Mouse (Mus musculus) neural tube, embryonic 15.5 days (tissue): ENCODE measurements around the gene Ptprm. TPM values are rescaled to one million over a fixed set of nuclear protein-coding genes. Genes with fewer than 3 reads are reported as not detected.

ENCODE experiments used
- ATAC-seq: fragments of 200-750 bp; cut with Nextera tagmentation; 2 replicates; pipeline ENCODE4 v1.8.0; 2017; ENCODE audit warnings: mild to moderate bottlenecking, moderate TSS enrichment, moderate library complexity; ENCODE audit not compliant: low FRiP score
- H3K27ac ChIP-seq: fragments of 300-500 bp; sonication (generic); replicated peaks from 2 replicates; pipeline ENCODE4 v1.5.1; 2015; ENCODE audit warnings: mild to moderate bottlenecking, inconsistent platforms
- H3K27me3 ChIP-seq: fragments of 300-500 bp; sonication (generic); replicated peaks from 2 replicates; pipeline ENCODE4 v1.6.1; 2015; ENCODE audit warnings: inconsistent platforms
- H3K36me3 ChIP-seq: fragments of 300-500 bp; sonication (generic); 2 replicates; pipeline ENCODE4 v1.6.1; 2015; ENCODE audit warnings: inconsistent platforms
- H3K4me1 ChIP-seq: fragments of 300-500 bp; sonication (generic); 2 replicates; pipeline ENCODE4 v1.6.1; 2015; ENCODE audit warnings: inconsistent platforms
- H3K4me2 ChIP-seq: fragments of 300-500 bp; sonication (generic); 2 replicates; pipeline ENCODE4 v1.6.1; 2015; ENCODE audit warnings: inconsistent platforms, mild to moderate bottlenecking, moderate library complexity
- H3K4me3 ChIP-seq: fragments of 300-500 bp; sonication (generic); replicated peaks from 2 replicates; pipeline ENCODE4 v1.5.1; 2015; ENCODE audit warnings: mild to moderate bottlenecking, inconsistent platforms
- H3K9ac ChIP-seq: fragments of 300-500 bp; sonication (generic); replicated peaks from 2 replicates; pipeline ENCODE4 v1.6.1; 2015; ENCODE audit warnings: mild to moderate bottlenecking, inconsistent platforms
- H3K9me3 ChIP-seq: fragments of 300-500 bp; sonication (generic); replicated peaks from 2 replicates; pipeline ENCODE4 v1.6.1; 2016; ENCODE audit warnings: inconsistent platforms
- WGBS: fragments of 180-500 bp; shearing (Covaris S2); methylation state at CpG from one replicate; pipeline ENCODE4 v1.1.7; 2015; ENCODE audit warnings: mixed read lengths; 5-methylcytosine and 5-hydroxymethylcytosine counted together
- polyA plus RNA-seq: library from polyadenylated mRNA; unstranded; fragments of >200 nt; fragmentation: Nextera tagmentation; extraction: Ambion mirVana; gene quantifications from 2 replicates; pipeline ENCODE4 v1.2.1, GENCODE M21; 2015

The Ptprm gene
- polyA plus RNA-seq, 1 experiment from 2014 or later = 25.3 TPM

- no peak overlapping the region for H3K27ac ChIP-seq
- no peak for ATAC-seq
- no peak overlapping the region for H3K9ac ChIP-seq
- H3K4me1 ChIP-seq = peaks cover 10% of the 10 kb centered on the region; the same call in 1 of the 2 replicates
- no peak overlapping the region for H3K4me2 ChIP-seq
- no peaks in the 10 kb centered on the region for H3K36me3 ChIP-seq
- no peaks in the 10 kb centered on the region for H3K9me3 ChIP-seq
- H3K4me3 ChIP-seq = no peak overlapping the region
- no peaks in the 10 kb centered on the region for H3K27me3 ChIP-seq
- 92% methylated on average over 5 of the region's 5 CpGs for WGBS
These were observed 5.3 kb upstream of the Ptprm start for GRCm38 (mm10) chr17:67359578-67359977.

DNA sequence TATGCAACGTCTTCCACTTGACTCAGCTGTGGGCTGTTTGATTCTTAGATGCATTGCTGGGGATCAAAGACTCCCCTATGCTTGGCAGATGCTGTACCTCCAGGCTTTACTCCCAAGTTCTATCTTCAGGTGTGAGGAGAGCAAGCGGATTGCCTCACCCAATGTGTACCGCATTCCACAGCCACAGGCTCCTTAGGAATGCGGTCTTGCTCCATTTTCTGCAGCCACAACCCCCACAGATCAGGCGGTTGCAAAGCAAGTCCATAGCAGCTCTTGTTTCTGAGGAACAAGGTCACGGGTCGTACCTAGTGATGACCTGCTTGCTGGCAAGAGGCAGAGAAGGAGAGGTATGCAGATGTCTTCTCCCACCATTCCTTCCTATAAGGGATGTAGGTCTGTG is 4.3 kb upstream of the Ptprm start:
- H3K4me1 ChIP-seq = peaks cover 14% of the 10 kb centered on the region; the same call in 1 of the 2 replicates
- H3K27ac ChIP-seq = no peak overlapping the region
- no peaks in the 10 kb centered on the region for H3K36me3 ChIP-seq
- H3K9ac ChIP-seq = no peak overlapping the region
- H3K4me3 ChIP-seq = no peak overlapping the region
- no peaks in the 10 kb centered on the region for H3K9me3 ChIP-seq
- no peak overlapping the region for H3K4me2 ChIP-seq
- ATAC-seq = no peak
- WGBS = 94% methylated on average over 7 of the region's 7 CpGs
- H3K27me3 ChIP-seq = no peaks in the 10 kb centered on the region

DNA sequence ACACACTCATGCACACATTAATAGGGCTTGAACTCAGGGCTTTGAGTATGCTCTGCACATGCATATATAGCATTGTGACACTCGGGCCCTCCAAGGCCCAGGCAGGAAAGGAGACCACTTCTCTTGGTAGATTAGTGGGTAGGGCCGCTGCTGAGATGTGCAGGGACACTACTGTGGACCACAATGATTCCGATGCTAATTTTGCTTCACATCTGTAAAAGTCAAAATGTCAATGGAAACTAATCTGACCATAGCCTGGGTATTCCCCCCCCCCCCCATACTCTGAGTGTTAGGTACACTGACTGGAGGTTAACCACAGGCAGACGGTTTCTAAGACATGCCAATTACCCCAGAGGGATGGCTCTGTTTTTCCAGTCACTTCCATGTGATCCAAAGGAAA is 2.9 kb upstream of the Ptprm start:
- Histone ChIP-seq H3K27me3 (no peaks in the 10 kb centered on the region), H3K9ac (no peak overlapping the region), H3K4me1 (peaks cover 25% of the 10 kb centered on the region; the same call in 1 of the 2 replicates), H3K4me2 (no peak overlapping the region), H3K27ac (no peak overlapping the region), H3K36me3 (no peaks in the 10 kb centered on the region), H3K9me3 (no peaks in the 10 kb centered on the region), H3K4me3 (no peak overlapping the region)
- ATAC-seq = no peak
- 87% methylated on average over 4 of the region's 4 CpGs for whole genome bisulfite sequencing

GRCm38 (mm10) chr17:67355251-67355650 is 994 bp upstream of the Ptprm start:
- no peaks in the 10 kb centered on the region for H3K27me3 ChIP-seq
- H3K27ac ChIP-seq = no peak overlapping the region
- peaks cover 38% of the 10 kb centered on the region for H3K4me1 ChIP-seq
- no peak overlapping the region for H3K9ac ChIP-seq
- WGBS = 24% methylated on average over 5 of the region's 5 CpGs
- no peaks in the 10 kb centered on the region for H3K36me3 ChIP-seq
- no peak for ATAC-seq
- H3K4me3 ChIP-seq = peak overlapping the region; percentile 76
- H3K9me3 ChIP-seq = no peaks in the 10 kb centered on the region
- peak overlapping the region; percentile 84 for H3K4me2 ChIP-seq

DNA sequence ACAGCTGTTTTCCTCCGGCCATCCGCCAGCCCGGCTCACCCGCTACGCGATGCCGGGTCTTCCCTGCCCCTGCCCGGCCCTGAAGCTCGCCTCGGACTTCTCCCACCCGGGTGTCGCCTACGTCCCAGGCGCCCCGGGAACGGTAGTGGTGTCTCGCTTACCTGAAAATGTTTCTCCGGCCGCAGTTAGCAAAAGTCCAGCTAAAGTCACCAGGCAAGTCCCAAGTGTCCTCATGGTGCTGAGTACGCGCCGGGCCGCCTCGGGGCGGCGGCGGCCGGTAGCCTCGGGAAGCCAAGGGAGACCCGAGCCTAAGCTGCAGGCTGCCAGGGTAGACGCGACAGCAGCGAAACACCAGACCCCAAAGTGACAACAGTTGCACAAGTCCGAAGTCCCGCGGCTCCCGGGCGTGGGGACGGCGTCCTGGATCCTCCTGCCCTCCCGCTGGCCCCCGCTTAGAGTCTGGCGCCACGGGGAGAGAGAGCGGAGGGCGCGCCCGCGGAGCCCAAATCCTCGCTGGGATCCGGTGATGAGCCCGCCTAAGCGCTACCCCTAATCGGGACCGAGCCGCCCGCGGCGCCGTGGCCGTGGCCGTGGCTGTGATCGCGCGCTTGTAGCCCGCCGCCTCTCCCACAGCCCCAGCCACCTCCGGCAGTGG is 334 bp downstream of the Ptprm start:
- H3K27ac ChIP-seq = peak overlapping the region; percentile 84
- H3K9ac ChIP-seq = peak overlapping the region; percentile 73
- peak; percentile 43 for ATAC-seq
- WGBS = under 1% methylated on average over 59 of the region's 68 CpGs
- H3K4me3 ChIP-seq = peak overlapping the region; percentile 76
- H3K36me3 ChIP-seq = no peaks in the 10 kb centered on the region
- peak overlapping the region; percentile 84 for H3K4me2 ChIP-seq
- no peaks in the 10 kb centered on the region for H3K9me3 ChIP-seq
- no peaks in the 10 kb centered on the region for H3K27me3 ChIP-seq
- H3K4me1 ChIP-seq = peaks cover 38% of the 10 kb centered on the region

GRCm38 (mm10) chr17:67352956-67353795 is 1.1 kb downstream of the Ptprm start:
- H3K4me1 ChIP-seq = peaks cover 38% of the 10 kb centered on the region
- H3K9me3 ChIP-seq = no peaks in the 10 kb centered on the region
- H3K27ac ChIP-seq = peak overlapping the region; percentile 84; the same call in 1 of the 2 replicates
- no peak for ATAC-seq
- peak overlapping the region; percentile 76 for H3K4me3 ChIP-seq
- H3K36me3 ChIP-seq = no peaks in the 10 kb centered on the region
- no peaks in the 10 kb centered on the region for H3K27me3 ChIP-seq
- H3K9ac ChIP-seq = peak overlapping the region; percentile 73
- peak overlapping the region; percentile 84 for H3K4me2 ChIP-seq
- 2% methylated on average over 50 of the region's 50 CpGs for WGBS

- H3K9me3 ChIP-seq = no peaks in the 10 kb centered on the region
- no peak for ATAC-seq
- peak overlapping the region; percentile 76 for H3K4me3 ChIP-seq
- H3K9ac ChIP-seq = no peak overlapping the region
- H3K27me3 ChIP-seq = no peaks in the 10 kb centered on the region
- H3K4me1 ChIP-seq = peaks cover 38% of the 10 kb centered on the region
- no peak overlapping the region for H3K27ac ChIP-seq
- peak overlapping the region; percentile 84 for H3K4me2 ChIP-seq
- H3K36me3 ChIP-seq = no peaks in the 10 kb centered on the region
- WGBS = 59% methylated on average over 5 of the region's 5 CpGs
These were observed 2.8 kb downstream of the Ptprm start for GRCm38 (mm10) chr17:67351423-67351822.

DNA sequence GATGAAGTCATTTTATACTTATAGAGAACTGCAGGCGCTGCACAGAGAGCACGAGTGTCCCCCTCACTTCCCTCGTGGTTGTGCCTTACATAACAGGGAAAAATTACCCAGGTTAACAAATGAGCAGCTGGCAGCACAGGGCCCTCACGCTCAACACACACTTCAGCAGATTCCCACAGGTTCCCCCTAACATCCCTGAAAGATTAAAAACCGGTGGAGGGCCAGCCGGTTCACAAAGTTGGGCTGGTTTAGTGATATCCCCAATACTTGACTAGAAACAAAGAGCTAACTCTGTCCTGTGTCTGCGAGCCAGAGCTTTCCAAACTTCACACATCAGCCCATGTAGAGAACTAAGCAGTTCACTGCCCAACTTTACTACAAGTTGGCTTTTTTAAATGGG is 3.7 kb downstream of the Ptprm start:
- Histone ChIP-seq H3K27ac (no peak overlapping the region), H3K4me2 (peak overlapping the region; percentile 19; the same call in 1 of the 2 replicates)
- 79% methylated on average over 7 of the region's 7 CpGs for WGBS

DNA sequence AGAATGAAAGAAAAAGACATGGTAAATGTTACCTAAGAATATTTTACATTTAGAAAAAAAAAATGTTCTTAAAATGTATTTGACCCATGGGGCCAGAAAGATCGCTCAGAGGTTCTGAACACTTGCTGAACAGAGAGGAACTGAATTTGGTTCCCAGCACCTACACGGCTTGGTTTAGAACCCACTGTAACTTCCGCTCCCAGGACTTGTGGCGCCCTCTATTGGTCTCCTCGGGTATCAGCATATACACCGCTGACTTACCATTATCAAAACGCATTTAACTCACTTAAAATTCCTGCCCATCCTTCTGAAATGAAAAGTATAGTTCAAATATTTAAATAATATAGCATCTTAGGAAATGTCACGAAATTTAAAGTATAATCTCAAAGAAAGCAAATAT is 4.7 kb downstream of the Ptprm start:
- ATAC-seq = no peak
- Histone ChIP-seq H3K4me2 (no peak overlapping the region), H3K4me1 (peaks cover 28% of the 10 kb centered on the region), H3K9me3 (no peaks in the 10 kb centered on the region), H3K4me3 (no peak overlapping the region), H3K27me3 (no peaks in the 10 kb centered on the region), H3K36me3 (no peaks in the 10 kb centered on the region), H3K9ac (no peak overlapping the region), H3K27ac (no peak overlapping the region)
- 96% methylated on average over 8 of the region's 8 CpGs for WGBS

More for the DNA sequence above, 3.7 kb downstream of the Ptprm start:
- Histone ChIP-seq H3K27me3 (no peaks in the 10 kb centered on the region), H3K4me3 (no peak overlapping the region), H3K4me1 (peaks cover 36% of the 10 kb centered on the region), H3K9me3 (no peaks in the 10 kb centered on the region), H3K9ac (no peak overlapping the region), H3K36me3 (no peaks in the 10 kb centered on the region)
- no peak for ATAC-seq

GRCm38 (mm10) chr17:67346921-67347320 is 7.3 kb downstream of the Ptprm start:
- Histone ChIP-seq H3K9ac (no peak overlapping the region), H3K27ac (no peak overlapping the region), H3K9me3 (no peaks in the 10 kb centered on the region), H3K4me2 (no peak overlapping the region), H3K36me3 (no peaks in the 10 kb centered on the region), H3K27me3 (no peaks in the 10 kb centered on the region), H3K4me3 (no peak overlapping the region), H3K4me1 (peaks cover 13% of the 10 kb centered on the region)
- 84% methylated on average over 10 of the region's 10 CpGs for WGBS
- no peak for ATAC-seq

DNA sequence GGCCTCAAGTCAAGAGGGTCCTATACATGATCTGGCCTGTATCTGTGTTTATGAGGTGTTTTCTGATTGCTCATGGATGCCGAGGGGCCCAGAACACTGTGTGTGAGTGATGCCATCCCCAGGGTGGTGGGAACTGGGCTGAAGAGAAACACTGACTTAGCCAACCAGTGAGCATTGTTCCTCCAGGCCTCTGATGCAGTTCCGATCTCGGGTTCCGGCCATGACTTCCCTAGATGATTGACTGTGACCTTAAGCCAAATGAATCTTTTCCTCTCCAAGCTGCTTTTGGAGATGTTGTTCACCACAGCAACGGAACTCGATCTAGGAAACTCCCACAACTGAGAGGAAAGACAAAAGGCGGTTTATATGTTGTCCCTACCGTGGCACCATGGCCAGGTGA is 9.1 kb downstream of the Ptprm start:
- Histone ChIP-seq H3K4me1 (peaks cover 7% of the 10 kb centered on the region; the same call in 1 of the 2 replicates), H3K27ac (no peak overlapping the region), H3K9ac (no peak overlapping the region), H3K36me3 (no peaks in the 10 kb centered on the region), H3K9me3 (no peaks in the 10 kb centered on the region), H3K27me3 (no peaks in the 10 kb centered on the region), H3K4me2 (no peak overlapping the region), H3K4me3 (no peak overlapping the region)
- no peak for ATAC-seq
- WGBS = 92% methylated on average over 8 of the region's 8 CpGs

DNA sequence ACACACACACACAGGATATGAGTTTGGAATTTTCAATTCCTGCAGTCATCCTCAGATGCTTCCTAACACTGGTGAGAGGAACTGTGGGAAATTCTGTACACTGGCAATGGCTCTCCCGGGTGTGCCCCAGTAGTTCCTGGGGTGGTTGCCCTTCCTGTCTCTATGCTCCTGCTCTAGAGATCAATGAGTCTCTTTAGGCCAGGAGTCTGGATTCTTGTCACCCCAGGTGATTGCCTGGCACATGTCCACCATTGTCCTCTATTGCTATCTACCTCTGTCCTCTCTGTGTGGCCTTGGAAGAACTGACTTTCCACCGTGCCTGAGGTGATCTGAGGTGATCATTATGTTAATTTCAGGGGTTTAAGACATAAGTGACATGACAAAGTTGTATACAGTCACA is 10.8 kb downstream of the Ptprm start:
- Histone ChIP-seq H3K36me3 (no peaks in the 10 kb centered on the region), H3K9me3 (no peaks in the 10 kb centered on the region), H3K4me3 (no peak overlapping the region), H3K27ac (no peak overlapping the region), H3K27me3 (no peaks in the 10 kb centered on the region), H3K4me1 (peaks cover 7% of the 10 kb centered on the region; the same call in 1 of the 2 replicates), H3K9ac (no peak overlapping the region), H3K4me2 (no peak overlapping the region)
- 80% methylated on average over 2 of the region's 2 CpGs for WGBS
- no peak for ATAC-seq
